Mouse (Mus musculus) neural tube, embryonic 13.5 days (tissue): Measurements from ENCODE around the gene Ubl3. TPM values are rescaled to one million over a fixed set of nuclear protein-coding genes. Genes with fewer than 3 reads are reported as not detected.
A peak's percentile ranks its signal among the peaks of the same experiment; 100 is the strongest.

Experiments used
- ATAC-seq: fragments of 200-750 bp; cut with Nextera tagmentation; 2 replicates; pipeline ENCODE4 v1.8.0; 2017; ENCODE audit warnings: low read depth, mild to moderate bottlenecking, moderate TSS enrichment, moderate library complexity
- H3K27ac ChIP-seq: fragments of 300-500 bp; sonication (generic); replicated peaks from 2 replicates; pipeline ENCODE4 v1.5.1; 2015; ENCODE audit warnings: moderate library complexity, mild to moderate bottlenecking, inconsistent platforms
- H3K27me3 ChIP-seq: fragments of 300-500 bp; sonication (generic); 2 replicates; pipeline ENCODE4 v1.6.1; 2015; ENCODE audit warnings: mild to moderate bottlenecking, inconsistent platforms
- H3K36me3 ChIP-seq: fragments of 300-500 bp; sonication (generic); 2 replicates; pipeline ENCODE4 v1.6.1; 2015; ENCODE audit warnings: mild to moderate bottlenecking, inconsistent platforms
- H3K4me1 ChIP-seq: fragments of 300-500 bp; sonication (generic); replicated peaks from 2 replicates; pipeline ENCODE4 v1.6.1; 2015; ENCODE audit warnings: inconsistent platforms
- H3K4me2 ChIP-seq: fragments of 300-500 bp; sonication (generic); 2 replicates; pipeline ENCODE4 v1.6.1; 2015; ENCODE audit warnings: inconsistent platforms, mild to moderate bottlenecking, moderate library complexity
- H3K4me3 ChIP-seq: fragments of 300-500 bp; sonication (generic); 2 replicates; pipeline ENCODE4 v1.5.1; 2015; ENCODE audit warnings: mild to moderate bottlenecking, inconsistent platforms
- H3K9ac ChIP-seq: fragments of 300-500 bp; sonication (generic); 2 replicates; pipeline ENCODE4 v1.6.1; 2015; ENCODE audit warnings: moderate library complexity, mild to moderate bottlenecking, inconsistent platforms
- H3K9me3 ChIP-seq: fragments of 300-500 bp; sonication (generic); 2 replicates; pipeline ENCODE4 v1.6.1; 2016; ENCODE audit warnings: inconsistent platforms
- WGBS: fragments of 180-500 bp; shearing (Covaris S2); methylation state at CpG from one replicate; pipeline ENCODE4 v1.1.7; 2015; 5-methylcytosine and 5-hydroxymethylcytosine counted together
- polyA plus RNA-seq: library from polyadenylated mRNA; unstranded; fragments of >200 nt; fragmentation: Nextera tagmentation; extraction: Ambion mirVana; gene quantifications from 2 replicates; pipeline ENCODE4 v1.2.1, GENCODE M21; 2015

Ubl3 gene
- polyA plus RNA-seq, 1 experiment from 2014 or later = 103 TPM

DNA sequence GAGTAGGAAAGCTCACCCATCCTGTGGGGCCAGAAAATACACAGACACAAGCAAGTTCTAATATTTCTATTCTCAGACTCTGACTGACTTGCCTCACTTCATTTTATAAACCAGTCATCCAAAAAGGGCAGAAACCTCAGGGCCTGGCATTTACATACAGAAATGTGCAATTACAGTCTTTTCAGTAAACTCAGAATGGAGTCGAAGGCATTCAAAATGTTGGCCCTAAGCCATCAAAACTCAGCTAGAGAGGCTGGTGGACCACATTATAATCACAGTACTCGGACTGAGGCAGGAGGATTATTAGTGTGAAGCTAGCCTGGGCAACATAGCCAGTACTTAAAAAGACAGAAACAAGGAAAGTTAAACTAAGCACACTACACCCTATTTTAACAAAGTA, 5.6 kb downstream of the Ubl3 start:
- Histone ChIP-seq H3K9me3 (no peaks in the 10 kb centered on the region), H3K4me3 (no peak overlapping the region), H3K27ac (no peak overlapping the region), H3K36me3 (no peaks in the 10 kb centered on the region), H3K27me3 (no peaks in the 10 kb centered on the region), H3K4me1 (peaks cover 51% of the 10 kb centered on the region), H3K9ac (no peak overlapping the region), H3K4me2 (no peak overlapping the region)
- ATAC-seq = no peak
- WGBS = 49% methylated on average over 2 of the region's 2 CpGs

DNA sequence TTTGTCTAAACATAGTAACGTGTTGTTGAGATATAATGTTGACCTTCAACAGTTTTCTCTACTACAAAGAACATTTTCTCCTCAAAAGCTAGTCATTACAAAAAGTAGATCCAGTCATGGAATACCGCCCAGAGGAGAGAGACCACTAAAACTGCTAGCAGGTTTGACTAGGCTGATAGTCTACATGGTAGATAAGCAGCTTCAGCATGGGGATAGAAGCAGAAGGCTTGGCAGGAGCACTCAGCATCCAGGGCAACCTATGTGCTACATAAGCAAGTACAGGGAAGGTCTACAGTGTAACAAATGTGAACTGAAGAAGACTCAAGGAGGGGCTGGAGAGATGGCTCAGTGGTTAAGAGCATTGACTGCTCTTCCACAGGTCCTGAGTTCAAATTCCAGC, 7.9 kb downstream of the Ubl3 start:
- H3K4me2 ChIP-seq = no peak overlapping the region
- ATAC-seq = no peak
- no peak overlapping the region for H3K27ac ChIP-seq
- H3K9me3 ChIP-seq = no peaks in the 10 kb centered on the region
- H3K4me3 ChIP-seq = no peak overlapping the region
- 93% methylated on average over 2 of the region's 2 CpGs for WGBS
- H3K9ac ChIP-seq = no peak overlapping the region
- peaks cover 59% of the 10 kb centered on the region for H3K4me1 ChIP-seq
- no peaks in the 10 kb centered on the region for H3K27me3 ChIP-seq
- H3K36me3 ChIP-seq = no peaks in the 10 kb centered on the region

DNA sequence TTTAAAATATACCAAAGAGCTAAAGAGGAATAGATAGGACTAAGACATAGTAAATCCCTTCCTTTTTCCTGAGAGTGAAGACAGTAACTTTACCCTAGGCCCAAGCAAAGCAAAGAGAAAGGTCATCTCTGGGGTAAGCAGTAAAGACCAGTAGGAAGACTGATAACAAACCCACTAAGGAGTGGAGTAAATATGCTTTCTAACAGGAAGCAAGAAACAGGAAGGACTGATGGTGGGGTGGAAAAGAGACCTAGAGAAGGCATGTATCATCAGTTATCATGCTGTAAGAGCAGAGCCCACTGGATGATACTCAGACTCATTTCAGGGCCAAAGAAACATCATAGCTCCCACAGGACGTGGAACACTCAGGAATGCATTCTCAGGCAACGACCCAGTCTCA, 10.4 kb downstream of the Ubl3 start:
- no peak overlapping the region for H3K27ac ChIP-seq
- H3K9ac ChIP-seq = no peak overlapping the region
- no peaks in the 10 kb centered on the region for H3K9me3 ChIP-seq
- H3K4me2 ChIP-seq = no peak overlapping the region
- WGBS = 51% methylated on average over 2 of the region's 2 CpGs
- H3K27me3 ChIP-seq = no peaks in the 10 kb centered on the region
- no peaks in the 10 kb centered on the region for H3K36me3 ChIP-seq
- no peak for ATAC-seq
- H3K4me1 ChIP-seq = peaks cover 49% of the 10 kb centered on the region
- no peak overlapping the region for H3K4me3 ChIP-seq

GRCm38 (mm10) chr5:148535669-148536430, 16.7 kb downstream of the Ubl3 start:
- Histone ChIP-seq H3K4me2 (no peak overlapping the region), H3K27ac (no peak overlapping the region; the same call in 1 of the 2 replicates), H3K9me3 (no peaks in the 10 kb centered on the region), H3K27me3 (no peaks in the 10 kb centered on the region), H3K4me3 (no peak overlapping the region), H3K9ac (no peak overlapping the region), H3K4me1 (peaks cover 70% of the 10 kb centered on the region), H3K36me3 (no peaks in the 10 kb centered on the region)
- no peak for ATAC-seq
- WGBS = 87% methylated on average over 4 of the region's 4 CpGs

GRCm38 (mm10) chr5:148534644-148535043, 17.9 kb downstream of the Ubl3 start:
- Histone ChIP-seq H3K4me2 (no peak overlapping the region), H3K9ac (no peak overlapping the region), H3K4me3 (no peak overlapping the region), H3K9me3 (no peaks in the 10 kb centered on the region), H3K36me3 (no peaks in the 10 kb centered on the region), H3K4me1 (peaks cover 58% of the 10 kb centered on the region), H3K27me3 (no peaks in the 10 kb centered on the region), H3K27ac (no peak overlapping the region)
- ATAC-seq = no peak
- 69% methylated on average over 3 of the region's 3 CpGs for WGBS

- Histone ChIP-seq H3K9me3 (no peaks in the 10 kb centered on the region), H3K36me3 (no peaks in the 10 kb centered on the region; the same call in 1 of the 2 replicates), H3K27ac (peak overlapping the region; percentile 6; the same call in 1 of the 2 replicates), H3K4me3 (no peak overlapping the region), H3K27me3 (no peaks in the 10 kb centered on the region), H3K4me2 (no peak overlapping the region), H3K9ac (no peak overlapping the region), H3K4me1 (peaks cover 51% of the 10 kb centered on the region)
- ATAC-seq = no peak
- 73% methylated on average over 2 of the region's 2 CpGs for WGBS
Measured at GRCm38 (mm10) chr5:148533924-148534323, 18.7 kb downstream of the Ubl3 start.

- H3K27ac ChIP-seq = no peak overlapping the region; the same call in 1 of the 2 replicates
- no peaks in the 10 kb centered on the region for H3K27me3 ChIP-seq
- H3K4me3 ChIP-seq = no peak overlapping the region
- no peak overlapping the region for H3K9ac ChIP-seq
- no peak for ATAC-seq
- H3K36me3 ChIP-seq = no peaks in the 10 kb centered on the region; the same call in 1 of the 2 replicates
- H3K9me3 ChIP-seq = no peaks in the 10 kb centered on the region
- H3K4me2 ChIP-seq = no peak overlapping the region
- H3K4me1 ChIP-seq = peaks cover 57% of the 10 kb centered on the region
- 13% methylated on average over 5 of the region's 5 CpGs for WGBS
Measured at GRCm38 (mm10) chr5:148532201-148532600, 20.4 kb downstream of the Ubl3 start.

GRCm38 (mm10) chr5:148527632-148528031, 25.0 kb downstream of the Ubl3 start:
- Histone ChIP-seq H3K9me3 (no peaks in the 10 kb centered on the region), H3K4me2 (no peak overlapping the region), H3K4me3 (no peak overlapping the region), H3K27me3 (no peaks in the 10 kb centered on the region), H3K27ac (no peak overlapping the region), H3K9ac (no peak overlapping the region), H3K36me3 (no peaks in the 10 kb centered on the region; the same call in 1 of the 2 replicates), H3K4me1 (peaks cover 71% of the 10 kb centered on the region)
- WGBS = 52% methylated on average over 6 of the region's 6 CpGs
- no peak for ATAC-seq

GRCm38 (mm10) chr5:148526631-148527030, 26.0 kb downstream of the Ubl3 start:
- Histone ChIP-seq H3K36me3 (no peaks in the 10 kb centered on the region; the same call in 1 of the 2 replicates), H3K4me2 (no peak overlapping the region), H3K9ac (no peak overlapping the region), H3K4me1 (peaks cover 67% of the 10 kb centered on the region), H3K9me3 (no peaks in the 10 kb centered on the region), H3K27ac (peak overlapping the region; percentile 46; the same call in 1 of the 2 replicates), H3K4me3 (no peak overlapping the region), H3K27me3 (no peaks in the 10 kb centered on the region)
- ATAC-seq = no peak
- 49% methylated on average over 8 of the region's 8 CpGs for WGBS

GRCm38 (mm10) chr5:148523202-148523971, 29.2 kb downstream of the Ubl3 start:
- Histone ChIP-seq H3K27ac (0 out of 2 replicates have a peak overlapping the region, but pooled peaks have one; percentile 9), H3K4me1 (peaks cover 83% of the 10 kb centered on the region), H3K9ac (no peak overlapping the region), H3K36me3 (no peaks in the 10 kb centered on the region), H3K4me2 (no peak overlapping the region), H3K9me3 (no peaks in the 10 kb centered on the region), H3K27me3 (no peaks in the 10 kb centered on the region), H3K4me3 (no peak overlapping the region)
- WGBS = 66% methylated on average over 5 of the region's 5 CpGs
- no peak for ATAC-seq

GRCm38 (mm10) chr5:148522378-148522777, 30.2 kb downstream of the Ubl3 start:
- no peaks in the 10 kb centered on the region for H3K9me3 ChIP-seq
- no peak overlapping the region for H3K9ac ChIP-seq
- no peaks in the 10 kb centered on the region for H3K36me3 ChIP-seq
- H3K27me3 ChIP-seq = no peaks in the 10 kb centered on the region
- H3K4me3 ChIP-seq = no peak overlapping the region
- WGBS = 84% methylated on average over 3 of the region's 3 CpGs
- no peak for ATAC-seq
- no peak overlapping the region for H3K4me2 ChIP-seq
- peaks cover 78% of the 10 kb centered on the region for H3K4me1 ChIP-seq
- no peak overlapping the region for H3K27ac ChIP-seq

GRCm38 (mm10) chr5:148517445-148517844, 35.1 kb downstream of the Ubl3 start:
- ATAC-seq = no peak
- no peak overlapping the region for H3K9ac ChIP-seq

More at GRCm38 (mm10) chr5:148517445-148517844, 35.1 kb downstream of the Ubl3 start:
- no peak overlapping the region for H3K4me2 ChIP-seq
- H3K4me3 ChIP-seq = no peak overlapping the region
- no peak overlapping the region for H3K27ac ChIP-seq
- no peaks in the 10 kb centered on the region for H3K9me3 ChIP-seq
- no peaks in the 10 kb centered on the region for H3K27me3 ChIP-seq
- 73% methylated on average over 4 of the region's 4 CpGs for WGBS
- no peaks in the 10 kb centered on the region for H3K36me3 ChIP-seq
- H3K4me1 ChIP-seq = peaks cover 45% of the 10 kb centered on the region
